Mouse (Mus musculus): ENCODE data around the gene Cbx5.
A peak's percentile ranks its signal among the peaks of the same experiment; 100 is the strongest.

Cbx5 gene

GRCm38 (mm10) chr15:103272419-103273279 is 33.0 kb upstream of the Cbx5 start, which contains the start of gene Copz1:
Copz1 (plus strand) TSS chr15:103272714.
- Histone ChIP-seq H3K9me3 (ENCODE audit: low read length) (no peaks in the 10 kb centered on the region), H3K36me3 (ENCODE audit: insufficient read depth, low read length) (peaks cover 11% of the 10 kb centered on the region), H3K27me3 (ENCODE audit: insufficient read depth, low read length) (0 out of 2 replicates have a peak, but pooled peaks cover 3% of the 10 kb centered on the region), H3K4me1 (replicated peaks; ENCODE audit: low read depth, low read length) (peaks cover 32% of the 10 kb centered on the region), H3K4me3 (replicated peaks; ENCODE audit: low read length) (peak within 1 kb of the TSS; percentile 99)
- no peak for TF ChIP-seq CTCF (conservative IDR thresholded peaks at IDR 0.05; ENCODE audit: low read length)
- TF ChIP-seq NANOG (IDR thresholded peaks at IDR 0.05; ENCODE audit: borderline replicate concordance, low read length) = no peak
- no peak for TF ChIP-seq POU5F1 (IDR thresholded peaks at IDR 0.05; ENCODE audit: borderline replicate concordance, low read length)

DNA sequence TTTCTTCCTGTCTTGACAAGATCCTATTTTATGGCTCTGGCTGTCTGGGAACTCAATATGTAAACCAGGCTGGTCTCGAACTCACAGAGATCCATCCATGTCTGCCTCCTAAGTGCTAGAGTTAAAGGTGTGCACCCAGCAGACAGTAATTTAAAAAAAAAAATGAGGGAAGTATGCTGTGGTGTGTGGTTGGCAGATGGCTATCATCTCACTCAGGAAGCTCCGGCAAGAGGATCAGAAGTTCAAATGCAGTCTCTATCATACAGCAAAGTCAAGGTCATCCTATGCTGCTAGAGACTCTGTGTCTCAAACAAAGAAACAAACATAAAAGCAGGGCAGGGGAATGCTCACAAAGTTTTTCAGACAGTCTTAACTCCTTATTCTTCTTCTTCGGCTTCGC is 29.3 kb upstream of the Cbx5 start:
- Histone ChIP-seq H3K36me3 (ENCODE audit: insufficient read depth, low read length) (no peaks in the 10 kb centered on the region), H3K4me3 (replicated peaks; ENCODE audit: low read length) (no peak overlapping the region), H3K27me3 (ENCODE audit: insufficient read depth, low read length) (0 out of 2 replicates have a peak, but pooled peaks cover 3% of the 10 kb centered on the region), H3K4me1 (replicated peaks; ENCODE audit: low read depth, low read length) (peaks cover 9% of the 10 kb centered on the region), H3K9me3 (ENCODE audit: low read length) (no peaks in the 10 kb centered on the region)
- TF ChIP-seq POU5F1 (IDR thresholded peaks at IDR 0.05; ENCODE audit: borderline replicate concordance, low read length) (no peak), CTCF (conservative IDR thresholded peaks at IDR 0.05; ENCODE audit: low read length) (no peak), NANOG (IDR thresholded peaks at IDR 0.05; ENCODE audit: borderline replicate concordance, low read length) (no peak)

GRCm38 (mm10) chr15:103264794-103265193 is 25.2 kb upstream of the Cbx5 start:
- TF ChIP-seq NANOG (IDR thresholded peaks at IDR 0.05; ENCODE audit: borderline replicate concordance, low read length) (no peak), CTCF (conservative IDR thresholded peaks at IDR 0.05; ENCODE audit: low read length) (no peak), POU5F1 (IDR thresholded peaks at IDR 0.05; ENCODE audit: borderline replicate concordance, low read length) (no peak)
- Histone ChIP-seq H3K36me3 (ENCODE audit: insufficient read depth, low read length) (no peaks in the 10 kb centered on the region), H3K4me3 (replicated peaks; ENCODE audit: low read length) (no peak overlapping the region), H3K9me3 (ENCODE audit: low read length) (no peaks in the 10 kb centered on the region), H3K27me3 (ENCODE audit: insufficient read depth, low read length) (0 out of 2 replicates have a peak, but pooled peaks cover 3% of the 10 kb centered on the region), H3K4me1 (replicated peaks; ENCODE audit: low read depth, low read length) (no peaks in the 10 kb centered on the region)

GRCm38 (mm10) chr15:103259989-103260388 is 20.4 kb upstream of the Cbx5 start:
- H3K27me3 ChIP-seq (ENCODE audit: insufficient read depth, low read length) = peaks cover 7% of the 10 kb centered on the region
- H3K4me1 ChIP-seq (replicated peaks; ENCODE audit: low read depth, low read length) = peaks cover 33% of the 10 kb centered on the region
- H3K9me3 ChIP-seq (ENCODE audit: low read length) = no peaks in the 10 kb centered on the region
- H3K36me3 ChIP-seq (ENCODE audit: insufficient read depth, low read length) = no peaks in the 10 kb centered on the region
- no peak overlapping the region for H3K4me3 ChIP-seq (replicated peaks; ENCODE audit: low read length)
- TF ChIP-seq NANOG (IDR thresholded peaks at IDR 0.05; ENCODE audit: borderline replicate concordance, low read length) (no peak), POU5F1 (IDR thresholded peaks at IDR 0.05; ENCODE audit: borderline replicate concordance, low read length) (no peak)

DNA sequence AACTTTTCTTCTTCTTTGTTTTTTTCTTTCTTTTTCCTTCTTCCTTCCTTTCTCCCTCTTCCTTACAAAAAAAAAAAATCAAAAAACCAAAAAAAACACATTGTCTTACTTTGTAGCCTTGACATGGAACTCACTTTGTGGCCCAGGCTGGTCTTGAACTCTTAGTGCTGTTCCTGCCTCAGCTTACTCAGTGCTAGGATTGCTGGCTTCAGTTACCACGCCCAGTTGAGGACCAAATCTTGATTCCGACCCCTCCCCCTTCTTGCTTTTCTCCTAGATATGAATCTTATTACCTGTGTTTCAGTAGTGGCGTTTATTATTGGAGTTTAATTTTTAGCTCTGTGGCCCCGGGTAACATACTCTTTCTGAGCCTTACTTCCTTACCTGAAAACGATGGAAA is 19.5 kb upstream of the Cbx5 start:
- Histone ChIP-seq H3K4me1 (replicated peaks; ENCODE audit: low read depth, low read length) (peaks cover 40% of the 10 kb centered on the region), H3K9me3 (ENCODE audit: low read length) (no peaks in the 10 kb centered on the region), H3K27me3 (ENCODE audit: insufficient read depth, low read length) (peaks cover 15% of the 10 kb centered on the region), H3K4me3 (replicated peaks; ENCODE audit: low read length) (no peak overlapping the region), H3K36me3 (ENCODE audit: insufficient read depth, low read length) (no peaks in the 10 kb centered on the region)
- TF ChIP-seq CTCF (conservative IDR thresholded peaks at IDR 0.05; ENCODE audit: low read length) = no peak
- TF ChIP-seq NANOG (IDR thresholded peaks at IDR 0.05; ENCODE audit: borderline replicate concordance, low read length) = no peak
- no peak for TF ChIP-seq POU5F1 (IDR thresholded peaks at IDR 0.05; ENCODE audit: borderline replicate concordance, low read length)

- TF ChIP-seq POU5F1 (IDR thresholded peaks at IDR 0.05; ENCODE audit: borderline replicate concordance, low read length) = no peak
- no peak for TF ChIP-seq CTCF (conservative IDR thresholded peaks at IDR 0.05; ENCODE audit: low read length)
- TF ChIP-seq NANOG (IDR thresholded peaks at IDR 0.05; ENCODE audit: borderline replicate concordance, low read length) = no peak
These were observed 18.4 kb upstream of the Cbx5 start, which contains the start of gene Nfe2 for GRCm38 (mm10) chr15:103257790-103258728. Nfe2 (minus strand) TSS chr15:103258403.

DNA sequence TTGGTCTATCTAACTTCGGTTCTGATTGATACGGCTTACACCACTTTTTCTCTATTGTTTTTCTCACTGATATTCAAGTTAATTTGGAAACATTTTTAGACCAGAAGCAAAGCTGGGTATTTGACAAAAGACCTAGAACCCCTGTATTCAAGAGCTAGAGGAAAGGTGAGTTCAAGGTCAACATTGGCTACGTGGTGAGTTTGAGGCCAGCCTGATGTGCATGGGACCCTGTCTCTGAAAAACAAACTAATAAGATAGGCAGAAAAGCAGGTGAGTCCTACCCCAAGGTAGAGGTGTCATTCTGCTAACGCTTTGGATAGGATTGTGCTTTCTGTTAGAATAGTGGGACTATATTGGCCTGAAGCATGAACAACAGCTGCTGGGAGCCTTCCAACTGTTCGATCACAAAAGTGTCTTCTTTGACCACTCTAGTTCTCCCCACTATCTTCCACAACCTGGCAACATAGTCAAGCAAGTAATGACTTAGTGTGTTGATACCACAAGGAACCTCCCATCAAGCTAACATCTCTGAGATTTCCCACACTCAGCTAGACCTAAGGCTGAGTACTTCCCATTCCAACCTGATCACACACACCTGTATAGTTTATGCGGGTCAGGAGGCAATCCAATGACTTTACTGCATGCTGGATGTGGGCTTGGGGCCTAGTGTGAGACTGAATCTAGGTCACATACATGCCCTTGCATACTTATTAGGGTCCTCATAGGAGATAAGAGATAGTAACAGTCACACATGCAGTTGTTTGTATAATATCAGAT is 16.8 kb upstream of the Cbx5 start:
- TF ChIP-seq POU5F1 (IDR thresholded peaks at IDR 0.05; ENCODE audit: borderline replicate concordance, low read length) (no peak), NANOG (IDR thresholded peaks at IDR 0.05; ENCODE audit: borderline replicate concordance, low read length) (no peak), CTCF (conservative IDR thresholded peaks at IDR 0.05; ENCODE audit: low read length) (no peak)
- Histone ChIP-seq H3K36me3 (ENCODE audit: insufficient read depth, low read length) (no peaks in the 10 kb centered on the region), H3K4me3 (replicated peaks; ENCODE audit: low read length) (no peak overlapping the region), H3K4me1 (replicated peaks; ENCODE audit: low read depth, low read length) (peaks cover 57% of the 10 kb centered on the region), H3K9me3 (ENCODE audit: low read length) (no peaks in the 10 kb centered on the region), H3K27me3 (ENCODE audit: insufficient read depth, low read length) (peaks cover 22% of the 10 kb centered on the region)

More at GRCm38 (mm10) chr15:103257790-103258728, 18.4 kb upstream of the Cbx5 start, which contains the start of gene Nfe2:
- no peaks in the 10 kb centered on the region for H3K36me3 ChIP-seq (ENCODE audit: insufficient read depth, low read length)
- H3K27me3 ChIP-seq (ENCODE audit: insufficient read depth, low read length) = peaks cover 22% of the 10 kb centered on the region
- H3K9me3 ChIP-seq (ENCODE audit: low read length) = no peaks in the 10 kb centered on the region
- H3K4me1 ChIP-seq (replicated peaks; ENCODE audit: low read depth, low read length) = peaks cover 41% of the 10 kb centered on the region
- peak within 1 kb of the TSS; percentile 71 for H3K4me3 ChIP-seq (replicated peaks; ENCODE audit: low read length)

All from E14TG2a.4 (cell line).